Mouse (Mus musculus) forebrain, embryonic 13.5 days (tissue): ENCODE data around the gene Myo9a. TPM values are rescaled to one million over a fixed set of nuclear protein-coding genes. Genes with fewer than 3 reads are reported as not detected.

Experiments used
- ATAC-seq: fragments of 200-750 bp; cut with Nextera tagmentation; 2 replicates; pipeline ENCODE4 v1.8.0; 2017
- H3K27ac ChIP-seq: fragments of 300-500 bp; sonication (generic); 2 replicates; pipeline ENCODE4 v1.5.1; 2015; ENCODE audit warnings: inconsistent platforms, mild to moderate bottlenecking, moderate library complexity
- H3K27me3 ChIP-seq: fragments of 300-500 bp; sonication (generic); 2 replicates; pipeline ENCODE4 v1.6.1; 2015; ENCODE audit warnings: mild to moderate bottlenecking, inconsistent platforms
- H3K36me3 ChIP-seq: fragments of 300-500 bp; sonication (generic); 2 replicates; pipeline ENCODE4 v1.6.1; 2015; ENCODE audit warnings: mild to moderate bottlenecking, inconsistent platforms; ENCODE audit not compliant: poor library complexity, severe bottlenecking
- H3K4me1 ChIP-seq: fragments of 300-500 bp; sonication (generic); 2 replicates; pipeline ENCODE4 v1.6.1; 2015; ENCODE audit warnings: inconsistent platforms
- H3K4me2 ChIP-seq: fragments of 300-500 bp; sonication (generic); 2 replicates; pipeline ENCODE4 v1.6.1; 2015; ENCODE audit warnings: inconsistent platforms, mild to moderate bottlenecking, moderate library complexity
- H3K4me3 ChIP-seq: fragments of 300-500 bp; sonication (generic); 2 replicates; pipeline ENCODE4 v1.5.1; 2015; ENCODE audit warnings: mild to moderate bottlenecking, inconsistent platforms
- H3K9ac ChIP-seq: fragments of 300-500 bp; sonication (generic); 2 replicates; pipeline ENCODE4 v1.6.1; 2015; ENCODE audit warnings: mild to moderate bottlenecking, inconsistent platforms
- H3K9me3 ChIP-seq: fragments of 300-500 bp; sonication (generic); replicated peaks from 2 replicates; pipeline ENCODE4 v1.6.1; 2016; ENCODE audit warnings: inconsistent platforms
- WGBS: fragments of 180-500 bp; shearing (Covaris S2); methylation state at CpG from one replicate; pipeline ENCODE4 v1.1.7; 2015; 5-methylcytosine and 5-hydroxymethylcytosine counted together
- polyA plus RNA-seq: library from polyadenylated mRNA; unstranded; fragments of >200 nt; fragmentation: Nextera tagmentation; extraction: Ambion mirVana; gene quantifications from 2 replicates; pipeline ENCODE4 v1.2.1, GENCODE M21; 2015

Myo9a gene
- polyA plus RNA-seq, 1 experiment from 2014 or later = 19.2 TPM

GRCm38 (mm10) chr9:59941885-59942350 is 191.2 kb downstream of the Myo9a start:
- Histone ChIP-seq H3K4me2 (no peak overlapping the region), H3K4me1 (no peaks in the 10 kb centered on the region), H3K9me3 (no peaks in the 10 kb centered on the region), H3K27ac (no peak overlapping the region), H3K4me3 (no peak overlapping the region), H3K27me3 (no peaks in the 10 kb centered on the region), H3K9ac (no peak overlapping the region), H3K36me3 (no peaks in the 10 kb centered on the region)
- 86% methylated on average over 9 of the region's 9 CpGs for WGBS
- no peak for ATAC-seq

- no peaks in the 10 kb centered on the region for H3K9me3 ChIP-seq
- H3K36me3 ChIP-seq = no peaks in the 10 kb centered on the region
- no peaks in the 10 kb centered on the region for H3K27me3 ChIP-seq
- H3K27ac ChIP-seq = no peak overlapping the region
- 65% methylated on average over 5 of the region's 5 CpGs for WGBS
- no peak for ATAC-seq
- H3K4me2 ChIP-seq = no peak overlapping the region
- no peak overlapping the region for H3K9ac ChIP-seq
- no peaks in the 10 kb centered on the region for H3K4me1 ChIP-seq
- H3K4me3 ChIP-seq = no peak overlapping the region
Observed at GRCm38 (mm10) chr9:59942501-59943085, 191.9 kb downstream of the Myo9a start.

- H3K9ac ChIP-seq = no peak overlapping the region
- no peak for ATAC-seq
- no peak overlapping the region for H3K27ac ChIP-seq
- no peak overlapping the region for H3K4me3 ChIP-seq
- H3K9me3 ChIP-seq = no peaks in the 10 kb centered on the region
- 91% methylated on average over 6 of the region's 6 CpGs for WGBS
- no peaks in the 10 kb centered on the region for H3K4me1 ChIP-seq
- no peak overlapping the region for H3K4me2 ChIP-seq
- H3K27me3 ChIP-seq = no peaks in the 10 kb centered on the region
- H3K36me3 ChIP-seq = no peaks in the 10 kb centered on the region
Observed at GRCm38 (mm10) chr9:59943826-59944225, 193.1 kb downstream of the Myo9a start.

GRCm38 (mm10) chr9:59945241-59945640 is 194.5 kb downstream of the Myo9a start:
- Histone ChIP-seq H3K36me3 (no peaks in the 10 kb centered on the region), H3K4me1 (no peaks in the 10 kb centered on the region), H3K9ac (no peak overlapping the region), H3K4me2 (no peak overlapping the region), H3K4me3 (no peak overlapping the region), H3K9me3 (no peaks in the 10 kb centered on the region), H3K27ac (no peak overlapping the region), H3K27me3 (no peaks in the 10 kb centered on the region)
- WGBS = 75% methylated on average over 3 of the region's 3 CpGs
- no peak for ATAC-seq

- 89% methylated on average over 8 of the region's 8 CpGs for WGBS
- Histone ChIP-seq H3K27me3 (no peaks in the 10 kb centered on the region), H3K4me2 (no peak overlapping the region), H3K27ac (no peak overlapping the region), H3K9me3 (no peaks in the 10 kb centered on the region), H3K9ac (no peak overlapping the region), H3K4me3 (no peak overlapping the region), H3K4me1 (no peaks in the 10 kb centered on the region), H3K36me3 (no peaks in the 10 kb centered on the region)
- no peak for ATAC-seq
Observed at GRCm38 (mm10) chr9:59947271-59947670, 196.6 kb downstream of the Myo9a start.

GRCm38 (mm10) chr9:59948226-59948625 is 197.5 kb downstream of the Myo9a start:
- H3K4me3 ChIP-seq = no peak overlapping the region
- no peak overlapping the region for H3K9ac ChIP-seq
- H3K27ac ChIP-seq = no peak overlapping the region
- no peak for ATAC-seq
- no peaks in the 10 kb centered on the region for H3K4me1 ChIP-seq
- no peaks in the 10 kb centered on the region for H3K36me3 ChIP-seq
- 75% methylated on average over 8 of the region's 8 CpGs for WGBS
- H3K27me3 ChIP-seq = no peaks in the 10 kb centered on the region
- H3K4me2 ChIP-seq = no peak overlapping the region
- H3K9me3 ChIP-seq = no peaks in the 10 kb centered on the region

DNA sequence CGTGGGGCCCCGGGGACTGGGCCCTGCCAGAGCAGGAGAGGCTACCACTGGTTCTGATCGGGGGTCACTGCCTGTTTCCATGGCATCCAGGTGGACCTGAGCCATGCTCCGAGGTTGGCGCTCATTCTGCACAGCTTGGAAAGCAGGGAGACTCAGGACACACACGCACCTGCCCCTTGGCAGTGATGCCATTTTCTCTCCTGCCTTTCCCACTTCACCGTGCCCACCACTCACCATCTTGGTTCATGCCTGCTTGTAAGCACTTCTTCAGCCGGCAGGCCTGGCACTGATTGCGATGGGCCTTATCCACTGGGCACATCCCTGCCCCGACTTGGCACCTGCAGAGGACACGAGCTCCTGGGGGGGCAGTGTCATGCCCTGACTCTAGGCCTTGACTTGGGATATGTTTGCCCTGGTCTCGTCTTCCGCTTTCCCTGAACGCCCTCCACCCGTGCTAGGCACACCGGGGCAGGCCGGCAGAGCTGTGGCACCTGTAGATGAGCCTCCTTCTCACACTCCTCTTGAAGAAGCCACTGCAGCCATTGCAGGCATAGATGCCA is 198.1 kb downstream of the Myo9a start:
- no peak overlapping the region for H3K4me3 ChIP-seq
- 91% methylated on average over 17 of the region's 17 CpGs for WGBS
- no peaks in the 10 kb centered on the region for H3K36me3 ChIP-seq
- no peak overlapping the region for H3K27ac ChIP-seq
- no peak overlapping the region for H3K9ac ChIP-seq
- no peak for ATAC-seq
- no peaks in the 10 kb centered on the region for H3K9me3 ChIP-seq
- H3K4me1 ChIP-seq = no peaks in the 10 kb centered on the region
- no peak overlapping the region for H3K4me2 ChIP-seq
- no peaks in the 10 kb centered on the region for H3K27me3 ChIP-seq

GRCm38 (mm10) chr9:59949511-59949910 is 198.8 kb downstream of the Myo9a start:
- Histone ChIP-seq H3K27ac (no peak overlapping the region), H3K4me3 (no peak overlapping the region), H3K27me3 (no peaks in the 10 kb centered on the region), H3K36me3 (no peaks in the 10 kb centered on the region), H3K9ac (no peak overlapping the region), H3K4me1 (no peaks in the 10 kb centered on the region), H3K4me2 (no peak overlapping the region), H3K9me3 (no peaks in the 10 kb centered on the region)
- 86% methylated on average over 6 of the region's 6 CpGs for WGBS
- no peak for ATAC-seq

- H3K9ac ChIP-seq = no peak overlapping the region
- no peaks in the 10 kb centered on the region for H3K36me3 ChIP-seq
- ATAC-seq = no peak
- H3K4me3 ChIP-seq = no peak overlapping the region
- no peak overlapping the region for H3K27ac ChIP-seq
- H3K9me3 ChIP-seq = no peaks in the 10 kb centered on the region
- no peaks in the 10 kb centered on the region for H3K27me3 ChIP-seq
- no peaks in the 10 kb centered on the region for H3K4me1 ChIP-seq
- WGBS = 88% methylated on average over 5 of the region's 5 CpGs
- no peak overlapping the region for H3K4me2 ChIP-seq
Observed at GRCm38 (mm10) chr9:59949981-59950380, 199.3 kb downstream of the Myo9a start.

- WGBS = 93% methylated on average over 9 of the region's 9 CpGs
- no peak overlapping the region for H3K4me2 ChIP-seq
- H3K27me3 ChIP-seq = no peaks in the 10 kb centered on the region
- H3K9ac ChIP-seq = no peak overlapping the region
- no peaks in the 10 kb centered on the region for H3K4me1 ChIP-seq
- H3K36me3 ChIP-seq = no peaks in the 10 kb centered on the region
- no peak for ATAC-seq
- H3K4me3 ChIP-seq = no peak overlapping the region
- no peak overlapping the region for H3K27ac ChIP-seq
- no peaks in the 10 kb centered on the region for H3K9me3 ChIP-seq
Observed at GRCm38 (mm10) chr9:59951001-59951750, 200.5 kb downstream of the Myo9a start.

GRCm38 (mm10) chr9:59951943-59952342 is 201.2 kb downstream of the Myo9a start:
- H3K27ac ChIP-seq = no peak overlapping the region
- no peaks in the 10 kb centered on the region for H3K27me3 ChIP-seq
- H3K9ac ChIP-seq = no peak overlapping the region
- no peaks in the 10 kb centered on the region for H3K36me3 ChIP-seq
- no peaks in the 10 kb centered on the region for H3K9me3 ChIP-seq
- 87% methylated on average over 4 of the region's 4 CpGs for WGBS
- ATAC-seq = no peak
- H3K4me3 ChIP-seq = no peak overlapping the region
- no peak overlapping the region for H3K4me2 ChIP-seq
- H3K4me1 ChIP-seq = no peaks in the 10 kb centered on the region

DNA sequence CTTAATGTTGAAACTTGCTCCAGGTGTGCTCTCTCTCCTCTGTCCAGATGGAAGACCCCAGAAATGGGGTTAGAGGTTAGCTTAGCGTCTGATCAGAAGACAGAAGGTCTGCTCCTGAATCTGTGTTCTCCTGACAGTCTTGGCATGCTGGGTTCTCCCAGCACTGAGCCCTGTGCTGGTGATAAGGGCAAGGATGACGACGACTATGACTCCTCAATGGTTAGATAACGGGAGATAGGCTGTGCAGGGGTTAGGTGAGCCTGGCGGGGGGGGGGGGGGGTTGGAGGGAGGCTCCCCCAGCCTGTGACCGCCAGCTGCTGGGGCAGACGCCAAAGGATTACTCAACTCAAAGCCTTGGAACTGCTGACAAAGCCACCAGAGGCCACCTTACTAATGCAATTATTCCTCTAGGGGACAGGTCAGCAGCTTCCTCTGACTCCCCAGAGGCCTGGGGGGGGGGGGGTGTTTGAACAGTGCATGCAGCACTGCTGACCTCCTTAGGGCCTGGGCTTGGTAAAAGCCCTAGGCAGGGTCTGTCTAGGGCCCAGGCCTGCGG is 201.9 kb downstream of the Myo9a start:
- Histone ChIP-seq H3K27ac (no peak overlapping the region), H3K9ac (no peak overlapping the region), H3K9me3 (no peaks in the 10 kb centered on the region), H3K4me3 (no peak overlapping the region), H3K36me3 (no peaks in the 10 kb centered on the region), H3K4me2 (no peak overlapping the region), H3K4me1 (no peaks in the 10 kb centered on the region), H3K27me3 (no peaks in the 10 kb centered on the region)
- WGBS = 59% methylated on average over 8 of the region's 8 CpGs
- ATAC-seq = no peak
